Mouse (Mus musculus) CD8-positive naive resting alpha-beta T cell, adult 2 months (primary cell): Measurements from ENCODE around the gene E2f4.

Experiments used
- DNase-seq, 2 experiments: peaks; one replicate each; pipeline ENCODE4 v3.0.0; 2022; ENCODE audit warnings: low read depth in 2 of 2, low spot score in 2 of 2

The E2f4 gene

GRCm38 (mm10) chr8:105297511-105298192 lies at the start of gene E2f4:
E2f4 (plus strand) TSS chr8:105297663.
- peak; percentile 76 to 82 for DNase-seq

GRCm38 (mm10) chr8:105251954-105252353 lies 45.5 kb upstream of the E2f4 start:
- no peak for DNase-seq

GRCm38 (mm10) chr8:105252680-105253537 lies 44.6 kb upstream of the E2f4 start:
- no peak for DNase-seq

GRCm38 (mm10) chr8:105253766-105254151 lies 43.7 kb upstream of the E2f4 start:
- DNase-seq = no peak

GRCm38 (mm10) chr8:105254152-105254965 lies 43.1 kb upstream of the E2f4 start:
- DNase-seq = peak; percentile 87 to 91

GRCm38 (mm10) chr8:105254966-105255350 lies 42.5 kb upstream of the E2f4 start, which contains the start of gene B3gnt9:
B3gnt9 (minus strand) TSS chr8:105255153.
- DNase-seq = peak; percentile 40 to 54

GRCm38 (mm10) chr8:105257318-105258114 lies 39.9 kb upstream of the E2f4 start:
- DNase-seq = no peak

- no peak for DNase-seq
Observed at GRCm38 (mm10) chr8:105258911-105259720, 38.3 kb upstream of the E2f4 start.

- peak; percentile 55 to 62 for DNase-seq
Observed at GRCm38 (mm10) chr8:105259721-105260320, 37.6 kb upstream of the E2f4 start.

GRCm38 (mm10) chr8:105260371-105261099 lies 36.9 kb upstream of the E2f4 start:
- no peak for DNase-seq

- DNase-seq = no peak
Observed at GRCm38 (mm10) chr8:105261326-105261980, 36.0 kb upstream of the E2f4 start.

- DNase-seq = no peak
Observed at GRCm38 (mm10) chr8:105263244-105263912, 34.1 kb upstream of the E2f4 start.

GRCm38 (mm10) chr8:105264024-105264982 lies 33.2 kb upstream of the E2f4 start, which contains the start of the genes Tradd and Fbxl8:
Tradd (minus strand) TSS chr8:105264609.
Fbxl8 (plus strand) TSS chr8:105264648.
- DNase-seq = peak; percentile 49 to 58

GRCm38 (mm10) chr8:105265128-105265527 lies 32.3 kb upstream of the E2f4 start:
- peak in 1 of 2 experiments; percentile 47 for DNase-seq

GRCm38 (mm10) chr8:105266775-105267174 lies 30.7 kb upstream of the E2f4 start:
- no peak for DNase-seq

GRCm38 (mm10) chr8:105268342-105269074 lies 29.0 kb upstream of the E2f4 start:
- DNase-seq = no peak
